Mouse (Mus musculus) hematopoietic stem cell, adult 5-6 weeks (primary cell): ENCODE data around the gene Cplx2. TPM values are rescaled to one million over a fixed set of nuclear protein-coding genes. Genes with fewer than 3 reads are reported as not detected.

Experiments
- ATAC-seq, 2 experiments: fragments of 125-278 bp in 1 of 2; replicated peaks in 1 of 2; 2 replicates each; pipeline ENCODE4 v1.8.0; 2016 to 2017; ENCODE audit warnings: inconsistent platforms in 2 of 2, mild to moderate bottlenecking in 2 of 2, moderate number of reproducible peaks in 2 of 2, low read depth in 1 of 2, moderate TSS enrichment in 1 of 2; ENCODE audit not compliant: low FRiP score in 2 of 2, poor library complexity in 2 of 2, severe bottlenecking in 2 of 2, insufficient read depth in 1 of 2, low TSS enrichment in 1 of 2
- total RNA-seq: library from RNA; stranded (forward); fragments of 172-1452, 232-1000 nt; gene quantifications from 2 replicates; pipeline ENCODE4 v1.2.3, GENCODE M21; 2017

Cplx2 gene
- total RNA-seq, 1 experiment from 2014 or later = 3.4 TPM

DNA sequence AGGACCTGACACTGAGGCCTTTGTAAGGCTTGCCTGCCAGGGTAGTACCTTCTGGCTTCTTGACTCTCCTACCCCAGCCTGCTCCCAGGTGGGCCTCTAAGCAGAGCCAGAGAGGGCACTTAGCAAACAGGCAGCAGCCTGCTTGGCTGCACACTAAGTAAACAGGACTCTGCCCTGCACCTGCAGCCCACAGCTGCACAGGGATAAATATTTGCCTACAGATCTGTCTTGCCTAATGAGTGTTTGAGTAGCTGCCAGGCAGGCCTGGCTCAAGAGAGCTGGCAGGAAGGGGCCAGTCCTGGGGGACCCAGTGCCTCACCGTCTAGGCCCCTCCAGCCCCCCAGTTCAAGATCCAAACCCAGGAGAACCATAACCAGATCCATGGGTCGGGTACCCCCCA lies 54.1 kb downstream of the Cplx2 start:
- no peak for ATAC-seq

GRCm38 (mm10) chr13:54426781-54427655 lies 55.9 kb downstream of the Cplx2 start:
- no peak for ATAC-seq

- no peak for ATAC-seq
Observed at GRCm38 (mm10) chr13:54428771-54429170, 57.6 kb downstream of the Cplx2 start.

DNA sequence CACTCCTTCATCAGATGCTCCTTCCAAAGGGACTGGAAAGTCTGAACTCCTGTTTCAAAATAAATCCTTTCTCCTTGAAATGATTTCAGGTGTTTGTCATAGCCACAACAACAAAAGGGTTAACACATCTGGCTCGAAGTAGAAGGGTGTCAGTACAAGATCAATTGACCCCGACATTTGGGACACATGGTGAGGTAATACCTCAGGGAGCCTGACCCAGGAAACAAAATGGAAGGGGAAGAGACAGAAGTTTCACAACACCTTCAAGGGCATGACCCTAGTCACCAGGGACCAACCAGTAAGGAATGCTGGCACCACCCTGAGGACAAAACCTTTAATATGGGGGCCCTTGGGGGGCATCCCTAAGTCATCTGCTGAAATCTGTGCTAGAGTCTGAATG lies 58.9 kb downstream of the Cplx2 start:
- ATAC-seq = no peak

GRCm38 (mm10) chr13:54431161-54431560 lies 60.0 kb downstream of the Cplx2 start:
- no peak for ATAC-seq

Other genes with a start within 250 kb of the Cplx2 start
- 5.7 and 5.9 TPM in 2 replicates for gene Hrh2, start 179.2 kb upstream of the Cplx2 start, total RNA-seq
- gene Thoc3, start 97.5 kb downstream of the Cplx2 start, total RNA-seq = 29.4 and 56.5 TPM in 2 replicates
- 11.4 and 13.7 TPM in 2 replicates for gene Simc1, start 132.4 kb downstream of the Cplx2 start, total RNA-seq
- 20.8 and 27.9 TPM in 2 replicates for gene 4833439L19Rik, start 194.1 kb downstream of the Cplx2 start, total RNA-seq
- 9.3 and 9.9 TPM in 2 replicates for gene Arl10, start 203.7 kb downstream of the Cplx2 start, total RNA-seq
- 56.9 and 59.5 TPM in 2 replicates for gene Nop16, start 218.7 kb downstream of the Cplx2 start, total RNA-seq
- 36.7 and 40.1 TPM in 2 replicates for gene Higd2a, start 218.9 kb downstream of the Cplx2 start, total RNA-seq
- gene Cltb, start 240.0 kb downstream of the Cplx2 start, total RNA-seq = 30.5 and 40.7 TPM in 2 replicates